Mouse (Mus musculus): ENCODE measurements around the gene Gm572.

- TF ChIP-seq GATA1 (IDR thresholded peaks at IDR 0.05; ENCODE audit: borderline replicate concordance, low read length) (no peak), FLI1 (IDR thresholded peaks at IDR 0.05; ENCODE audit: low read length) (no peak)
These were observed 22.4 kb upstream of the Gm572 start for GRCm38 (mm10) chr4:148620718-148621117.

All from megakaryocyte, embryonic 14.5 days (primary cell).